Mouse (Mus musculus): ENCODE measurements around the gene Fam162a. TPM values are rescaled to one million over a fixed set of nuclear protein-coding genes. Genes with fewer than 3 reads are reported as not detected.
"Not testable (repeated sequence)": the region's sequence is repeated elsewhere in the genome, so short reads cannot be mapped to it uniquely, and the experiment has no call there.

The Fam162a gene
- polyA plus RNA-seq, 1 experiment from 2014 or later = 357 TPM

GRCm38 (mm10) chr16:36057933-36058475 lies 13.4 kb downstream of the Fam162a start:
- Histone ChIP-seq H3K36me3 (peaks cover 34% of the 10 kb centered on the region), H3K9me3 (no peaks in the 10 kb centered on the region), H3K4me1 (replicated peaks) (no peaks in the 10 kb centered on the region), H3K4me2 (no peak overlapping the region), H3K27me3 (no peaks in the 10 kb centered on the region), H3K4me3 (replicated peaks) (no peak overlapping the region), H3K27ac (no peak overlapping the region), H3K9ac (replicated peaks) (no peak overlapping the region)
- no peak for ATAC-seq (ENCODE audit: insufficient number of reproducible peaks, insufficient read depth, low FRiP score, low TSS enrichment, low read depth)
- WGBS = 87% methylated on average over 8 of the region's 8 CpGs

GRCm38 (mm10) chr16:36056416-36056815 lies 15.0 kb downstream of the Fam162a start:
- no peaks in the 10 kb centered on the region for H3K9me3 ChIP-seq
- no peak overlapping the region for H3K4me3 ChIP-seq (replicated peaks)
- H3K4me2 ChIP-seq = no peak overlapping the region
- peaks cover 47% of the 10 kb centered on the region for H3K36me3 ChIP-seq
- ATAC-seq (ENCODE audit: insufficient number of reproducible peaks, insufficient read depth, low FRiP score, low TSS enrichment, low read depth) = no peak
- no peak overlapping the region for H3K9ac ChIP-seq (replicated peaks)
- 88% methylated on average over 11 of the region's 11 CpGs for WGBS
- no peaks in the 10 kb centered on the region for H3K4me1 ChIP-seq (replicated peaks)
- H3K27ac ChIP-seq = no peak overlapping the region
- no peaks in the 10 kb centered on the region for H3K27me3 ChIP-seq

- H3K27ac ChIP-seq = no peak overlapping the region
- 94% methylated on average over 8 of the region's 8 CpGs for WGBS
- H3K36me3 ChIP-seq = peaks cover 55% of the 10 kb centered on the region
- H3K4me3 ChIP-seq (replicated peaks) = no peak overlapping the region
- no peaks in the 10 kb centered on the region for H3K27me3 ChIP-seq
- H3K4me2 ChIP-seq = no peak overlapping the region
- H3K9ac ChIP-seq (replicated peaks) = no peak overlapping the region
- no peaks in the 10 kb centered on the region for H3K9me3 ChIP-seq
- ATAC-seq (ENCODE audit: insufficient number of reproducible peaks, insufficient read depth, low FRiP score, low TSS enrichment, low read depth) = no peak
- H3K4me1 ChIP-seq (replicated peaks) = no peaks in the 10 kb centered on the region
Observed at GRCm38 (mm10) chr16:36054920-36055319, 16.5 kb downstream of the Fam162a start.

- Histone ChIP-seq H3K36me3 (peaks cover 68% of the 10 kb centered on the region), H3K4me1 (replicated peaks) (no peaks in the 10 kb centered on the region), H3K4me2 (no peak overlapping the region), H3K9ac (replicated peaks) (no peak overlapping the region), H3K27me3 (no peaks in the 10 kb centered on the region), H3K27ac (no peak overlapping the region), H3K9me3 (no peaks in the 10 kb centered on the region), H3K4me3 (replicated peaks) (no peak overlapping the region)
- WGBS = 78% methylated on average over 6 of the region's 6 CpGs
- ATAC-seq (ENCODE audit: insufficient number of reproducible peaks, insufficient read depth, low FRiP score, low TSS enrichment, low read depth) = no peak
Observed at GRCm38 (mm10) chr16:36053524-36054275, 17.7 kb downstream of the Fam162a start.

GRCm38 (mm10) chr16:36051491-36051890 lies 19.9 kb downstream of the Fam162a start:
- Histone ChIP-seq H3K27ac (no peak overlapping the region), H3K36me3 (peaks cover 86% of the 10 kb centered on the region), H3K4me3 (replicated peaks) (no peak overlapping the region), H3K9me3 (no peaks in the 10 kb centered on the region), H3K4me1 (replicated peaks) (no peaks in the 10 kb centered on the region), H3K4me2 (no peak overlapping the region), H3K9ac (replicated peaks) (no peak overlapping the region), H3K27me3 (no peaks in the 10 kb centered on the region)
- no peak for ATAC-seq (ENCODE audit: insufficient number of reproducible peaks, insufficient read depth, low FRiP score, low TSS enrichment, low read depth)
- WGBS = 93% methylated on average over 6 of the region's 6 CpGs

GRCm38 (mm10) chr16:36047538-36047937 lies 23.9 kb downstream of the Fam162a start:
- Histone ChIP-seq H3K4me2 (no peak overlapping the region), H3K4me1 (replicated peaks) (peaks cover 1% of the 10 kb centered on the region; the same call in 1 of the 2 replicates), H3K9me3 (no peaks in the 10 kb centered on the region), H3K4me3 (replicated peaks) (no peak overlapping the region), H3K27me3 (no peaks in the 10 kb centered on the region), H3K36me3 (peaks cover 97% of the 10 kb centered on the region), H3K9ac (replicated peaks) (no peak overlapping the region), H3K27ac (no peak overlapping the region)
- 86% methylated on average over 4 of the region's 4 CpGs for WGBS
- no peak for ATAC-seq (ENCODE audit: insufficient number of reproducible peaks, insufficient read depth, low FRiP score, low TSS enrichment, low read depth)

- 83% methylated on average over 4 of the region's 4 CpGs for WGBS
- no peak overlapping the region for H3K4me2 ChIP-seq
- no peak overlapping the region for H3K4me3 ChIP-seq (replicated peaks)
- ATAC-seq (ENCODE audit: insufficient number of reproducible peaks, insufficient read depth, low FRiP score, low TSS enrichment, low read depth) = no peak
- peaks cover 10% of the 10 kb centered on the region for H3K4me1 ChIP-seq (replicated peaks)
- no peaks in the 10 kb centered on the region for H3K27me3 ChIP-seq
- H3K9ac ChIP-seq (replicated peaks) = no peak overlapping the region
- no peak overlapping the region for H3K27ac ChIP-seq
- peaks cover 62% of the 10 kb centered on the region for H3K36me3 ChIP-seq
- no peaks in the 10 kb centered on the region for H3K9me3 ChIP-seq
Observed at GRCm38 (mm10) chr16:36043964-36044363, 27.4 kb downstream of the Fam162a start.

- H3K36me3 ChIP-seq = peaks cover 53% of the 10 kb centered on the region
- no peak overlapping the region for H3K4me2 ChIP-seq
- 87% methylated on average over 10 of the region's 10 CpGs for WGBS
- H3K4me1 ChIP-seq (replicated peaks) = peaks cover 10% of the 10 kb centered on the region
- H3K9ac ChIP-seq (replicated peaks) = no peak overlapping the region
- no peak for ATAC-seq (ENCODE audit: insufficient number of reproducible peaks, insufficient read depth, low FRiP score, low TSS enrichment, low read depth)
- H3K4me3 ChIP-seq (replicated peaks) = no peak overlapping the region
- H3K27ac ChIP-seq = no peak overlapping the region
- no peaks in the 10 kb centered on the region for H3K9me3 ChIP-seq
- no peaks in the 10 kb centered on the region for H3K27me3 ChIP-seq
Observed at GRCm38 (mm10) chr16:36043073-36043472, 28.3 kb downstream of the Fam162a start.

- Histone ChIP-seq H3K27me3 (no peaks in the 10 kb centered on the region), H3K4me1 (replicated peaks) (peaks cover 10% of the 10 kb centered on the region), H3K4me2 (peak overlapping the region; percentile 73), H3K4me3 (replicated peaks) (peak overlapping the region; percentile 63), H3K36me3 (peaks cover 42% of the 10 kb centered on the region), H3K9me3 (no peaks in the 10 kb centered on the region), H3K27ac (peak overlapping the region; percentile 89), H3K9ac (replicated peaks) (peak overlapping the region; percentile 75)
- ATAC-seq (ENCODE audit: insufficient number of reproducible peaks, insufficient read depth, low FRiP score, low TSS enrichment, low read depth) = no peak
- WGBS = 28% methylated on average over 11 of the region's 11 CpGs
Observed at GRCm38 (mm10) chr16:36041625-36042020, 29.8 kb downstream of the Fam162a start.

- peak within 1 kb of the TSS; percentile 73 for H3K4me2 ChIP-seq
- H3K9ac ChIP-seq (replicated peaks) = peak within 1 kb of the TSS; percentile 75
- H3K4me1 ChIP-seq (replicated peaks) = peaks cover 10% of the 10 kb centered on the region
- H3K27me3 ChIP-seq = no peaks in the 10 kb centered on the region
- WGBS = 2% methylated on average over 39 of the region's 39 CpGs
- H3K27ac ChIP-seq = peak within 1 kb of the TSS; percentile 89
- H3K4me3 ChIP-seq (replicated peaks) = peak within 1 kb of the TSS; percentile 63
- ATAC-seq (ENCODE audit: insufficient number of reproducible peaks, insufficient read depth, low FRiP score, low TSS enrichment, low read depth) = peak; percentile 96
- H3K36me3 ChIP-seq = peaks cover 37% of the 10 kb centered on the region
- no peaks in the 10 kb centered on the region for H3K9me3 ChIP-seq
Observed at GRCm38 (mm10) chr16:36040640-36041624, 30.5 kb downstream of the Fam162a start, which contains the start of gene Wdr5b. TSS of gene Wdr5b (plus strand) at chr16:36041190.

GRCm38 (mm10) chr16:36028120-36028519 lies 43.3 kb downstream of the Fam162a start:
- not testable (repeated sequence) for H3K27me3 ChIP-seq; ATAC-seq (ENCODE audit: insufficient number of reproducible peaks, insufficient read depth, low FRiP score, low TSS enrichment, low read depth); H3K9me3 ChIP-seq; H3K4me3 ChIP-seq (replicated peaks); H3K4me1 ChIP-seq (replicated peaks); H3K27ac ChIP-seq; H3K9ac ChIP-seq (replicated peaks); H3K4me2 ChIP-seq
- peaks cover 54% of the 10 kb centered on the region for H3K36me3 ChIP-seq
- whole genome bisulfite sequencing = 90% methylated on average over 1 of the region's 2 CpGs
